Mouse (Mus musculus): ENCODE data around the gene Eme2. TPM values are rescaled to one million over a fixed set of nuclear protein-coding genes. Genes with fewer than 3 reads are reported as not detected.

The Eme2 gene
- polyA plus RNA-seq, 1 experiment from 2014 or later, result 42.7 TPM

- Histone ChIP-seq H3K27me3 (no peaks in the 10 kb centered on the region), H3K4me3 (replicated peaks) (no peak overlapping the region), H3K9me3 (no peaks in the 10 kb centered on the region), H3K36me3 (replicated peaks) (peaks cover 38% of the 10 kb centered on the region), H3K9ac (no peak overlapping the region), H3K4me1 (no peaks in the 10 kb centered on the region), H3K27ac (no peak overlapping the region), H3K4me2 (no peak overlapping the region)
- WGBS, result 90% methylated on average over 6 of the region's 6 CpGs
- no peak for ATAC-seq (ENCODE audit: low FRiP score)
Measured at GRCm38 (mm10) chr17:24858967-24859366, 35.9 kb downstream of the Eme2 start.

GRCm38 (mm10) chr17:24857831-24858470, 36.9 kb downstream of the Eme2 start:
- no peak overlapping the region for H3K4me3 ChIP-seq (replicated peaks)
- no peak overlapping the region for H3K9ac ChIP-seq
- no peaks in the 10 kb centered on the region for H3K27me3 ChIP-seq
- no peaks in the 10 kb centered on the region for H3K4me1 ChIP-seq
- no peak for ATAC-seq (ENCODE audit: low FRiP score)
- no peaks in the 10 kb centered on the region for H3K9me3 ChIP-seq
- WGBS, result 85% methylated on average over 8 of the region's 8 CpGs
- no peak overlapping the region for H3K4me2 ChIP-seq
- H3K27ac ChIP-seq, result no peak overlapping the region
- H3K36me3 ChIP-seq (replicated peaks), result peaks cover 45% of the 10 kb centered on the region

DNA sequence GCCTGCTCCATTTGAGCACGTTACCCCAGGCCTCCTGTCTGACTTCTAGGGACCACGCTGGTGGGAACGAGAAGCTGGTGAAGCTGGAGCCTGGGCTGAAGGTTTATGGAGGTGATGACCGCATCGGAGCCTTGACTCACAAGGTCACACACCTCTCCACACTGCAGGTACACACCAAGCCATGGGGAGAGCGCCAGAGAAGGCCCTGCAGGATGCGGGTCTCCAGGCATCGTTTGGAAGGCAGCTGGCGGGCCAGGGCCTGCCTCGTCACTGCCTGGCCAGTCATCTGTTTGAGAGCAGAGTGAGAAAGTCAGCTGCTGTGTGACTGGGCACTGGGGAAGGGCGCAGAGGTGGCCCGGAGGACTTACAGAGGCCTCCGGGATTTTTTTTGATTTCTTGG, 38.3 kb downstream of the Eme2 start:
- Histone ChIP-seq H3K4me3 (replicated peaks) (no peak overlapping the region), H3K9me3 (no peaks in the 10 kb centered on the region), H3K27me3 (peaks cover 2% of the 10 kb centered on the region), H3K4me1 (peaks cover 3% of the 10 kb centered on the region), H3K9ac (no peak overlapping the region), H3K27ac (no peak overlapping the region), H3K4me2 (no peak overlapping the region), H3K36me3 (replicated peaks) (peaks cover 35% of the 10 kb centered on the region)
- 92% methylated on average over 13 of the region's 13 CpGs for WGBS
- ATAC-seq (ENCODE audit: low FRiP score), result no peak

DNA sequence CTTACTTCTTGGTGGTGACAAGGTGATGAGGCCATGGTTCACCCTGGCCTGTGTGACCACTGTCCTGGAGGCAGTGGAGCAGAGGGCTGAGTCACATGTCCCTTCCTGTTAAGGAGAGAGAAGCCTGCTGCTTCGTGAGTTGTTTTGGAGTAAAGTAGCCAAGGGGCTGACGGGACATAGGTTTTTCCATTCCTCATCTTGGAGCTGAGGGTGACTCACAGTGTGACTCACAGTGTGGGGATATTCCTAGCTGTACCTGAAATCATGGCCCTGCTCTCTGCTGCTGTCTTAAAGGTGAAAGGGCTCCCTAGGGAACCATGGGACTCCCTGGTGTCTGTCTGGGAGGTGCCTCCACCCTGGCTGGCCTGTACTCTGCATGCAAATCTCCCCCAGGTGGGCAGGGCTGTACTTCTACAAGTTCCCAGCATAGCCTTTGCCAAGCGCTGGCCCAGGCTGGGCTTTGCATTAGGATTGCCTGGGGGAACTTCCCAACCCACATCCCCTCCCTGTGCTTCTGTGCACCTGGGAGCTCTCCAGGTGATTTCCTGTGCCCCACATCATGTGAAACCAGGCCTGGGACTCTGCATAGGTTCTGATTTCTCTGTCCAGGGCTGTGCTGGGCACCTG, 38.9 kb downstream of the Eme2 start:
- peaks cover 29% of the 10 kb centered on the region for H3K36me3 ChIP-seq (replicated peaks)
- ATAC-seq (ENCODE audit: low FRiP score), result no peak

DNA sequence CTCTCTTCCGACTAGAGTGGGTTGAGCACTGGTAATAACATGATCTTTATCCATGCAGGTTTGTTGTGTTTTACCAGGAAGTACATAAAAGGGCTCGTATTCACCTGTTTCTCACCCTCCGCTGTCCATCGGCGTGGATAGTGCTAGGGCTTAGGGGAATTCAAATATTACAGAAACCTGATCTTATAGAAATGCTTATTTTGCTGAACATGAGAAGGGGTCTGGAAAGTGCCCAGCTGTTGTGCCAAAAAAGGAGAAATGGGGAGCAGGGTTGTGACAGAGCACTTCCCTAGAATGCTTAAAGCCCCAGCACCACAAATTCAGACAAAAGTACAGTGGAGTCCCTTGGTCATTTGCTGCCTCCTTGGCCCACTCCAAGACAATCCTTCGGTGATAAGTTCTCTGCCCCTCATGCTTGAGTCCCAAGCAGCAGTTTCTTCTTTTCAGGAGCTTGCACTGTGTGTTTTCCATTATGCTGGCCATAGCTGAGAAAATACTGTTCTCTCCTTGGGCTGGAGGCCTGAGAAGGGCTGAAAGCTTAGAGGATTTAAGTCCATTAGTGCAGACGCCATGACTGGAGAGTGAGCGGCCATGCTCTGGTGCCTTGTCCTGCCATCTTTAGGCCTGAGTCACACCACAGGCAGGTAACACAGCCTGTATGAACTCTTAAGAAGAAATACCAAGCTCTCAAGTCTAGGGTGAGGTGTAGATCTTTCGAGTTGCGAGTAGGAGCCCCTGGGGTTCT, 43.3 kb downstream of the Eme2 start:
- ATAC-seq (ENCODE audit: low FRiP score), result no peak
- 80% methylated on average over 10 of the region's 10 CpGs for WGBS
- H3K27me3 ChIP-seq, result peaks cover 13% of the 10 kb centered on the region
- peak overlapping the region; percentile 83 for H3K4me2 ChIP-seq
- H3K36me3 ChIP-seq (replicated peaks), result peaks cover 12% of the 10 kb centered on the region
- no peak overlapping the region for H3K27ac ChIP-seq
- peak overlapping the region; percentile 71 for H3K9ac ChIP-seq
- H3K4me1 ChIP-seq, result peaks cover 24% of the 10 kb centered on the region
- no peaks in the 10 kb centered on the region for H3K9me3 ChIP-seq
- H3K4me3 ChIP-seq (replicated peaks), result peak overlapping the region; percentile 80

More for the DNA sequence above, 38.9 kb downstream of the Eme2 start:
- H3K4me2 ChIP-seq, result no peak overlapping the region
- 75% methylated on average over 3 of the region's 3 CpGs for WGBS
- H3K27me3 ChIP-seq, result peaks cover 9% of the 10 kb centered on the region
- H3K9me3 ChIP-seq, result no peaks in the 10 kb centered on the region
- H3K4me3 ChIP-seq (replicated peaks), result no peak overlapping the region
- H3K4me1 ChIP-seq, result peaks cover 9% of the 10 kb centered on the region
- H3K27ac ChIP-seq, result no peak overlapping the region
- no peak overlapping the region for H3K9ac ChIP-seq

- Histone ChIP-seq H3K27me3 (peaks cover 13% of the 10 kb centered on the region), H3K27ac (no peak overlapping the region), H3K9me3 (no peaks in the 10 kb centered on the region), H3K36me3 (replicated peaks) (peaks cover 11% of the 10 kb centered on the region), H3K4me1 (peaks cover 24% of the 10 kb centered on the region), H3K9ac (peak overlapping the region; percentile 71), H3K4me3 (replicated peaks) (peak overlapping the region; percentile 80), H3K4me2 (peak overlapping the region; percentile 83)
- no peak for ATAC-seq (ENCODE audit: low FRiP score)
- WGBS, result 1% methylated on average over 20 of the region's 20 CpGs
Measured at GRCm38 (mm10) chr17:24850773-24851127, 44.1 kb downstream of the Eme2 start.

DNA sequence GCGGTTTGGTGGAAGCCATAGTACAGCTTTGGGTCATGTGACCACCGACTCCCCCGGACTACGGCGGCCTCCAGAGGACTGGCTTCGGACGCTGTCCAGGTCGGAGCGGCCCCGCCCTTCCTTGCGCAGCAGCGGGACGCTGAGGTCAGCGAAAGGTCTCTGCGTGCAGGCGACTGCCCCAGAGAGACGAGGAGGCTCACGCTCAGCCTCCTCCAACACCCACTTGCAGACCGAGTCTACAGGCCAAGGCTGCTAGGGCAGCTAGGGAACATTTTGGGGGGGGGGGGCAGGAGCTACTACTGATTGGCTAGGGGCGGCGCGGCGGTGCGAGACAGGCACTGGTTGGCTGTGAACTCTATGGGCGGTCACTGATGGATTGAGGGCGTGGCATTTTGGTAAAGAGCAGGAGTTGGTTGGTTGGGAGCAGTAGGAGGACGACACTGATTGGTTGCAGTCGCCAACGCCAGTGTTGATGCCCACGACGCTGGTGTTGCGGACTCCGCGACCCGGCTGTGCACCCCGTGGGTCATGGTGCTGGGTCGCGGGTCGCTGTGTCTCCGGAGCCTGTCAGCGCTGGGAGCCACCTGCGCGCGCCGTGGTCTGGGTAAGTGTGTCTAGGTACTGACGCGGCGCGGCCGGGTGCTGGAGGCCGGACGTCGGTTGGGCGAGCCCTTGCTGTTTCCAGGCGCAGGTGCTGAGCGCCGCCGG, 44.7 kb downstream of the Eme2 start, which contains the start of gene Fahd1:
Fahd1 (minus strand) TSS at position 300 of the 708 bp plus-strand sequence.
- Histone ChIP-seq H3K4me3 (replicated peaks) (peak within 1 kb of the TSS; percentile 80), H3K27ac (peak within 1 kb of the TSS; percentile 91)
- ATAC-seq (ENCODE audit: low FRiP score), result peak; percentile 100

GRCm38 (mm10) chr17:24849733-24850064, 45.2 kb downstream of the Eme2 start:
- Histone ChIP-seq H3K36me3 (replicated peaks) (peaks cover 8% of the 10 kb centered on the region), H3K4me2 (peak overlapping the region; percentile 83), H3K27ac (peak overlapping the region; percentile 91), H3K9me3 (no peaks in the 10 kb centered on the region), H3K9ac (peak overlapping the region; percentile 71), H3K27me3 (peaks cover 19% of the 10 kb centered on the region), H3K4me3 (replicated peaks) (peak overlapping the region; percentile 80), H3K4me1 (peaks cover 24% of the 10 kb centered on the region)
- ATAC-seq (ENCODE audit: low FRiP score), result peak; percentile 63
- WGBS, result under 1% methylated on average over 21 of the region's 21 CpGs

More for the DNA sequence above, 44.7 kb downstream of the Eme2 start, which contains the start of gene Fahd1:
- H3K27me3 ChIP-seq, result peaks cover 15% of the 10 kb centered on the region
- H3K4me2 ChIP-seq, result peak within 1 kb of the TSS; percentile 83
- peaks cover 24% of the 10 kb centered on the region for H3K4me1 ChIP-seq
- H3K36me3 ChIP-seq (replicated peaks), result peaks cover 10% of the 10 kb centered on the region
- H3K9me3 ChIP-seq, result no peaks in the 10 kb centered on the region
- under 1% methylated on average over 58 of the region's 58 CpGs for WGBS
- peak within 1 kb of the TSS; percentile 71 for H3K9ac ChIP-seq

- no peak overlapping the region for H3K9ac ChIP-seq
- no peaks in the 10 kb centered on the region for H3K9me3 ChIP-seq
- peaks cover 5% of the 10 kb centered on the region for H3K36me3 ChIP-seq (replicated peaks)
- no peak overlapping the region; the same call in 1 of the 2 replicates for H3K4me3 ChIP-seq (replicated peaks)
- peaks cover 24% of the 10 kb centered on the region for H3K4me1 ChIP-seq
- H3K4me2 ChIP-seq, result peak overlapping the region; percentile 83; the same call in 1 of the 2 replicates
- peaks cover 23% of the 10 kb centered on the region for H3K27me3 ChIP-seq
- ATAC-seq (ENCODE audit: low FRiP score), result no peak
- H3K27ac ChIP-seq, result no peak overlapping the region
Measured at GRCm38 (mm10) chr17:24848600-24849031, 46.3 kb downstream of the Eme2 start.

GRCm38 (mm10) chr17:24847386-24847785, 47.5 kb downstream of the Eme2 start:
- Histone ChIP-seq H3K36me3 (replicated peaks) (no peaks in the 10 kb centered on the region), H3K27ac (no peak overlapping the region), H3K9me3 (no peaks in the 10 kb centered on the region), H3K4me3 (replicated peaks) (no peak overlapping the region), H3K4me2 (no peak overlapping the region), H3K27me3 (peaks cover 29% of the 10 kb centered on the region), H3K9ac (no peak overlapping the region), H3K4me1 (peaks cover 24% of the 10 kb centered on the region)
- no peak for ATAC-seq (ENCODE audit: low FRiP score)
- 94% methylated on average over 1 of the region's 1 CpGs for WGBS

DNA sequence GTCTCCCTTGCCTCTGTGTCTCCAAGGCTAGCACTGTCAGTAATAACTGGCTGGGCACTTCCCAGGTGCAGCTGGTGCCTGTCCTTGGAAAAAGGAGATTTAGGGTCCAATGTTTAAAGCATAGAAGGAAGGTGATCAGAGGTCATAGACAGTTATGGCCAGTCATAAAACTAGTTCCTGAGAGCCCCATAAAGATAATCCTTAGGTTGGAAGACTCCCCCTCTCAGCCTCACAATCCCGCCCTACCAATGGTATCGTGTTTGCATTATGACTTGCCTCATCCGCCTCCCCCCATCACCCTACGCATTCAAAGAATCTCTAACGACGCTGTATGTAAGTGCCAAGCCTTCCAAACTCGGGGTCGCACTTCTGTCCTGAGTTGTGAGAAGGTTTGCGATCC, 50.4 kb downstream of the Eme2 start:
- Histone ChIP-seq H3K4me3 (replicated peaks) (no peak overlapping the region), H3K4me2 (no peak overlapping the region), H3K9ac (no peak overlapping the region), H3K36me3 (replicated peaks) (no peaks in the 10 kb centered on the region), H3K9me3 (no peaks in the 10 kb centered on the region), H3K27me3 (peaks cover 32% of the 10 kb centered on the region), H3K4me1 (peaks cover 12% of the 10 kb centered on the region), H3K27ac (no peak overlapping the region)
- ATAC-seq (ENCODE audit: low FRiP score), result no peak
- 50% methylated on average over 9 of the region's 9 CpGs for WGBS

GRCm38 (mm10) chr17:24842631-24843030, 52.3 kb downstream of the Eme2 start:
- Histone ChIP-seq H3K4me2 (no peak overlapping the region), H3K36me3 (replicated peaks) (no peaks in the 10 kb centered on the region), H3K9me3 (no peaks in the 10 kb centered on the region), H3K4me3 (replicated peaks) (no peak overlapping the region), H3K9ac (no peak overlapping the region), H3K4me1 (no peaks in the 10 kb centered on the region), H3K27ac (no peak overlapping the region), H3K27me3 (peaks cover 32% of the 10 kb centered on the region)
- WGBS, result 69% methylated on average over 2 of the region's 2 CpGs
- ATAC-seq (ENCODE audit: low FRiP score), result no peak

Data from forebrain, embryonic 12.5 days (tissue).